Comparison of ENCODE assay signal across 24 mouse cellular contexts in the genomic region with DNA sequence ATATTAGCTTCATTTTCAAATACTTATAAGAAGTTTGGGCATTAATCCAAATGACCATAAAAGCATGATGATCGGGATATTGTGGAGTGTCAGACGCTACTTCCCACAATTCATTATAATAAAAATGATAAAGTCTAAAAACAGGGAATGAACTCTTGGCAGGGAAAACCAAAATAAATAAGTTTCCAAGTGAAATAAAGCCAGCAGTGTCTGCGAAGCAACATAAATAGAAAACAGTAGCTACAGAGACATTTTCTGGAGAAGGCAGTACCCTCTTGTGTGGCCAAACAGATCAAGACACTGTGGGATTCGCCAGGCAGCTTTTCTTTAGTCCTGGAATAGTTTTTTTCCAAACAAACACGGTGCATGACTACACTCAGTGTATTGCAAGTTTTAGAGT.
DNase-seq lines count a peak whose midpoint lies in the region; ATAC-seq and TF ChIP-seq lines count a peak whose summit lies in the region.
"Had no signal": no experiment of that assay in that cellular context is flagged by ENCODE, and none has a peak within 500 bp of the region (broad histone marks: within the 10 kb centered on the region; RNA-seq: fewer than 3 reads in every experiment).

No protein-coding gene starts in this region.

- H3K36me3 ChIP-seq in kidney, postnatal 0 days (ENCODE audit: insufficient read depth, low read length) = no peaks in the 10 kb centered on the region
- H3K36me3 ChIP-seq in lung, embryonic 14.5 days (ENCODE audit: insufficient read depth) = no peaks in the 10 kb centered on the region
- no peaks in the 10 kb centered on the region for H3K36me3 ChIP-seq in lung, postnatal 0 days (ENCODE audit: insufficient read depth, low read length)
- H3K36me3 ChIP-seq: embryonic facial prominence, embryonic 10.5 days; embryonic facial prominence, embryonic 12.5 days; forebrain, embryonic 15.5 days; G1E had no signal

- TF ChIP-seq CTCF in kidney, postnatal 0 days (IDR thresholded peaks at IDR 0.05; ENCODE audit: low read depth) = no peak
- TF ChIP-seq CTCF in lung, embryonic 14.5 days (IDR thresholded peaks at IDR 0.05; ENCODE audit: low read depth) = no peak
- TF ChIP-seq CTCF in lung, postnatal 0 days (IDR thresholded peaks at IDR 0.05) = no peak

- no peaks in the 10 kb centered on the region for H3K9me3 ChIP-seq in kidney, postnatal 0 days (replicated peaks; ENCODE audit: low read length)
- no peaks in the 10 kb centered on the region for H3K9me3 ChIP-seq in lung, embryonic 14.5 days (ENCODE audit: low read depth, low read length)
- H3K9me3 ChIP-seq in lung, postnatal 0 days (ENCODE audit: low read length) = no peaks in the 10 kb centered on the region
- H3K9me3 ChIP-seq: embryonic facial prominence, embryonic 10.5 days; embryonic facial prominence, embryonic 12.5 days; forebrain, embryonic 13.5 days; forebrain, embryonic 15.5 days; G1E had no signal

- no peak for TF ChIP-seq EP300 in lung, postnatal 0 days (IDR thresholded peaks at IDR 0.05)

- no peak overlapping the region for H3K9ac ChIP-seq in kidney, postnatal 0 days (ENCODE audit: low read depth, low read length)
- no peak overlapping the region for H3K9ac ChIP-seq in lung, embryonic 14.5 days
- H3K9ac ChIP-seq in lung, postnatal 0 days (replicated peaks; ENCODE audit: low read depth) = no peak overlapping the region
- H3K9ac ChIP-seq: embryonic facial prominence, embryonic 12.5 days; forebrain, embryonic 13.5 days; forebrain, embryonic 15.5 days had no signal

- 51% methylated on average over 5 of the region's 5 CpGs for WGBS in kidney, postnatal 0 days
- WGBS in lung, embryonic 14.5 days = 34% methylated on average over 5 of the region's 5 CpGs
- WGBS in lung, postnatal 0 days = 52% methylated on average over 5 of the region's 5 CpGs

- no peak overlapping the region for H3K27ac ChIP-seq in kidney, postnatal 0 days
- H3K27ac ChIP-seq in lung, embryonic 14.5 days (ENCODE audit: low read depth) = no peak overlapping the region
- H3K27ac ChIP-seq in lung, postnatal 0 days (ENCODE audit: low read length) = no peak overlapping the region
- H3K27ac ChIP-seq: embryonic facial prominence, embryonic 10.5 days; embryonic facial prominence, embryonic 12.5 days; forebrain, embryonic 13.5 days; forebrain, embryonic 15.5 days had no signal

- no peaks in the 10 kb centered on the region for H3K4me1 ChIP-seq in kidney, postnatal 0 days (replicated peaks; ENCODE audit: insufficient read depth, low read length)
- H3K4me1 ChIP-seq in lung, embryonic 14.5 days (ENCODE audit: insufficient read depth) = no peaks in the 10 kb centered on the region
- no peaks in the 10 kb centered on the region for H3K4me1 ChIP-seq in lung, postnatal 0 days (ENCODE audit: insufficient read depth, low read depth, low read length)
- H3K4me1 ChIP-seq: embryonic facial prominence, embryonic 10.5 days; embryonic facial prominence, embryonic 12.5 days; forebrain, embryonic 13.5 days; forebrain, embryonic 15.5 days had no signal

- ATAC-seq in kidney, postnatal 0 days (replicated peaks; ENCODE audit: low FRiP score, low read depth) = no peak
- peak; percentile 41 for ATAC-seq in lung, embryonic 14.5 days (ENCODE audit: insufficient read depth)
- ATAC-seq in lung, postnatal 0 days = no peak
- ATAC-seq: activated CD4-positive, CD25-positive, alpha-beta regulatory T cell, adult 4 months; CD4-positive, CD25-positive, alpha-beta regulatory T cell, adult 4 months; forebrain, embryonic 13.5 days; forebrain, embryonic 15.5 days; Patski had no signal

- H3K4me3 ChIP-seq in kidney, postnatal 0 days (replicated peaks; ENCODE audit: low read depth, low read length) = no peak overlapping the region
- no peak overlapping the region for H3K4me3 ChIP-seq in lung, embryonic 14.5 days (ENCODE audit: low read depth, low read length)
- H3K4me3 ChIP-seq in lung, postnatal 0 days (ENCODE audit: low read depth, low read length) = no peak overlapping the region
- H3K4me3 ChIP-seq: embryonic facial prominence, embryonic 10.5 days; embryonic facial prominence, embryonic 12.5 days; forebrain, embryonic 13.5 days; forebrain, embryonic 15.5 days had no signal

- peak; percentile 53 for DNase-seq in kidney, postnatal 0 days (ENCODE audit: low spot score)
- DNase-seq in kidney, adult 11 months = no peak
- DNase-seq in lung, embryonic 14.5 days = peak; percentile 71
- no peak for DNase-seq in lung, postnatal 4 days
- peak; percentile 4 for DNase-seq in lung, postnatal 0 days (ENCODE audit: low spot score)
- no peak for DNase-seq in lung, postnatal 36 days
- DNase-seq: adrenal gland, adult 8-10 months; adrenal gland, postnatal 14 days; adrenal gland, postnatal 36 days; B cell, adult 2 months; cerebellum, adult 11-12 months; cerebellum, adult 2 months; cerebellum, adult 9-10 months; cerebellum, postnatal 10 days; cerebellum, postnatal 25 days had no signal

- H3K4me2 ChIP-seq in kidney, postnatal 0 days (ENCODE audit: low read length) = no peak overlapping the region
- 0 out of 2 replicates have a peak overlapping the region, but pooled peaks have one; percentile 10 for H3K4me2 ChIP-seq in lung, embryonic 14.5 days
- H3K4me2 ChIP-seq in lung, postnatal 0 days (replicated peaks; ENCODE audit: low read depth, low read length) = no peak overlapping the region
- H3K4me2 ChIP-seq: embryonic facial prominence, embryonic 12.5 days; forebrain, embryonic 13.5 days; forebrain, embryonic 15.5 days had no signal

- no peaks in the 10 kb centered on the region for H3K27me3 ChIP-seq in kidney, postnatal 0 days (ENCODE audit: insufficient read depth, low read length)
- no peaks in the 10 kb centered on the region for H3K27me3 ChIP-seq in lung, embryonic 14.5 days (ENCODE audit: insufficient read depth, low read length)
- H3K27me3 ChIP-seq in lung, postnatal 0 days (replicated peaks; ENCODE audit: insufficient read depth, low read length) = no peaks in the 10 kb centered on the region
- H3K27me3 ChIP-seq: CH12.LX; embryonic facial prominence, embryonic 12.5 days; forebrain, embryonic 13.5 days; forebrain, embryonic 15.5 days; Patski had no signal

Comparison
In these comparisons a context has a peak if more than half of its experiments do, and no peak if none do; other contexts are left out.
1. DNase-seq: peak in kidney, postnatal 0 days (single experiment), lung, embryonic 14.5 days (single experiment) and lung, postnatal 0 days (single experiment); none in kidney, adult 11 months (single experiment), lung, postnatal 4 days (0 of 2) and lung, postnatal 36 days (single experiment).